Mouse (Mus musculus) gastrocnemius, postnatal 25 days (tissue): ENCODE measurements around the gene Flna. TPM values are rescaled to one million over a fixed set of nuclear protein-coding genes. Genes with fewer than 3 reads are reported as not detected.
"Not testable (repeated sequence)": the region's sequence is repeated elsewhere in the genome, so short reads cannot be mapped to it uniquely, and the experiment has no call there.

Experiments
- DNase-seq: peaks from one replicate; pipeline ENCODE4 v3.0.0; 2022
- microRNA-seq, 2 experiments: library from miRNA; unstranded; fragments of <30 nt; microRNA quantifications; one replicate each; pipeline ENCODE4 v1.2.0; 2021; ENCODE audit warnings: borderline replicate concordance in 2 of 2
- total RNA-seq, 2 experiments: library from RNA; stranded (reverse); gene quantifications; 1 replicate in 1 of 2; 2 replicates in 1 of 2; pipeline ENCODE4 v1.2.3; 2021

The Flna gene
- total RNA-seq, 2 experiments from 2014 or later: 47.7 to 64.7 TPM

- DNase-seq: no peak
These were observed 2.9 kb downstream of the Flna start for GRCm38 (mm10) chrX:74246693-74247092.

- DNase-seq: peak; percentile 89
These were observed 3.4 kb downstream of the Flna start for GRCm38 (mm10) chrX:74246213-74246681.

DNA sequence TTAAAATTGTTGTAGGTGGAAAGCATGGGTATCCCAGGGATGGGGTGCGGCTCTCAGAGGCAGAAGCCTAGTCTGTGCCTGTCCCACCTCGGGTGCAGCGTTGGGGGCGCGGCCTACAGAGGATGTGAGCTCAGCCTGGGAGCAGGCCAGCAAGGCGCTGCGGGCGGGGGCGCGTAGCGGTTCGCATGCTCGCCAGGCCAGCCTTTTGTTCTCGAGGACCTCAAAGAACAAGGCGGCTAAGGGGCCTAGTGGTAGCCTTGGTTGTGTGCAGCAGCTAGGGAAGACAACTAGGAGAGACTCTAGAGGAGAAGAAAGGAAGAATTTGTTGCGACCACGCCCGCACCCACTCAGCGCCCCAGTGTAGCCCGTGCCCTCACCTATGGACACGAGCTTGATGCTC lies 3.9 kb downstream of the Flna start:
- DNase-seq: peak; percentile 83

DNA sequence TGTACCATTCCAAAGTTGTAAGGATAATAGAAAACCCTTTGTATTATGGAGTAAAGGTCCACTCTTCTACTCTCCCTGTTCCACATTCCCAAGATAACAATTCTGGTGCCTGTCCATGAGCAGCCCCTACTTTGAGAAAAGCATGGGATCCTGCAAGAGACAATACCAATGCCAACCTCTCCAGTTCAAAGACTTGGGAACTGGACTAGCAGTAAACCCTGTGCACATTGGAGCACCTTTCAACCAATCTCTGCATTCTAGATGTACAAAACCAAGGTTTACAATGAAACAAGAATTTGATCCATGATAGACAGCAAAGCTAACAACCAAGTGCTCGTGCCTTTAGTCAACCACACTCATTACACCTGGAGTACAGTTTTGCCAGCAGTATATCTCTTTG lies 4.5 kb downstream of the Flna start:
- no peak for DNase-seq

DNA sequence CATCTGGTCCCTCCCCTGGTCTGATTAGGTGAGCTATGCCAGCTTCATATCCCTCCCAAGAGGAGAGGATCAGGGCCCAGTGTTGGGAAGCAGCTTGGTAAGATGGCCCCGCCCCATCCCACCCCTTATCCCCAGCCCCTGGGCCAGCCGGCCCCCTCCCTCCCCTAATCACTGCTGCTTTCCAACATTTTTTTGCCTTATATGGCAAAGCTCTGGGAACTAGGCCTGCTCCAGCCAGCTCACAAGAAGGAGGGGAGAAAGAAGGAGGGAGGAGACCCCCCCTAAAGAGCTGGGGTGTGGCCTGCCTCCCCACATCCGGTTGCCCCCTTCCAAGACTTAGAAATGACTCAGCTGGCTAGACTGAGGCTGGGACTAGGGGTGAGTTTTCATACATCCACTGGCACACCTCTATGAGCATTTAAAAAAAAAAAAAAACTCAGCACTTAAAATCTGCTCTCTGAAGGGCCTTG lies 5.0 kb downstream of the Flna start:
- DNase-seq: peak; percentile 74

DNA sequence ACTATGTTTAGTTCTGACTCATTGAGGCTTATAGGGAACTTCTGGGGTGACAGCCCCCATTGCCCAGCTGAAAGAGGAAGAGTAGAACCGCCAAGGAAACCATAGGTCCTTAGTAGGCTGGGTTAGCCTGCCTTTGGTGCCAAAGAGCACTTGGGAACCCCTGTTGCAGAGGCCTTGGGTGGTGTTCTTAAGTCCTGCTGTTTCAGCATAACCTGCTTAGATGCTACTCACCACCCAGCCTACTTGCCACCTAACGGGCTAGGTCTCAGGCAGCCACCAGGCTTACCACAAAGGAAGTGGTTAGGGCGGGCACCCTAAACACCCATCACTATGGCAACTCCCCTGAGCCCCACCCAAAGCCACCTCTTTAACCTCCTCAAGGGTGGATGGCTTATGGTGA lies 5.8 kb downstream of the Flna start:
- DNase-seq: no peak

DNA sequence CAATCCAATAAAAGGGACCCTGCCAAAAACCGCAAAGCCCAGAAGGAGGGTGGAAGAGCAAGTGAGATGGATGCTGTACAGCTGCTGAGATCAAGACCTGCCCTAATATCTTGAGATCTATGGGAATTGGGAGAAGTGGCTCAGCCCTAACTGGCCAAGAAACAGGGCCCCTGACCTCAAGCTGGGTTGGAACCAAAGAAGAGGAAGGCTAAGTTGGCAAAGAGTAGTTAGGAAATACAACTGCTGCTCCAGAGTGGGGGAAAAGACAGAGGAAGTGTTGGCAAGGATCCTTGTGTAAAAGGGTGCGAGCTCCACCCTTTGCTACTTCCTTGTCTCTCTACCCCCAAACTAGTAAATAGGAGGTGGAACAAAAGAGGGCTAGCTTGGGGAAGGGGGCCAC lies 6.2 kb downstream of the Flna start:
- no peak for DNase-seq

GRCm38 (mm10) chrX:74240332-74240731 lies 9.3 kb downstream of the Flna start:
- DNase-seq: no peak

- no peak for DNase-seq
These were observed 16.4 kb downstream of the Flna start for GRCm38 (mm10) chrX:74233196-74233595.

GRCm38 (mm10) chrX:74230038-74230437 lies 19.6 kb downstream of the Flna start:
- DNase-seq: no peak

GRCm38 (mm10) chrX:74220099-74220498 lies 29.5 kb downstream of the Flna start:
- DNase-seq: not testable (repeated sequence)

- no peak for DNase-seq
These were observed 30.2 kb downstream of the Flna start for GRCm38 (mm10) chrX:74219449-74219848.

- no peak for DNase-seq
These were observed 31.1 kb downstream of the Flna start for GRCm38 (mm10) chrX:74218496-74218895.

GRCm38 (mm10) chrX:74203556-74203955 lies 46.1 kb downstream of the Flna start:
- no peak for DNase-seq

- no peak for DNase-seq
These were observed 72.7 kb downstream of the Flna start, which contains the start of gene Tktl1 for GRCm38 (mm10) chrX:74176959-74177358. Gene Tktl1 (plus strand): TSS chrX:74177259.

Small RNA genes lying within 50 kb of the gene (microRNA-seq; reads per million reads assigned to microRNA genes)
- 0.74 to 1.6 reads per million in 2 experiments for gene Mir7091

Other genes starting within 250 kb of the Flna start
- 10 to 100 TPM; 37.4 to 40.6 TPM for gene Irak1, start 225.9 kb downstream of the Flna start, total RNA-seq
- not detected for gene Opn1mw, start 122.4 kb downstream of the Flna start, total RNA-seq
- 10 to 100 TPM; 21.1 to 23.1 TPM for gene Mecp2, start 114.5 kb downstream of the Flna start, total RNA-seq
- gene Tex28, start 82.0 kb downstream of the Flna start, total RNA-seq: not detected
- not detected for gene Tktl1, start 72.6 kb downstream of the Flna start, total RNA-seq
- gene Emd, start 4.9 kb upstream of the Flna start, total RNA-seq: 10 to 100 TPM; 20.1 to 20.3 TPM
- 100 to 1,000 TPM; 164 to 171 TPM for gene Rpl10, start 21.0 kb upstream of the Flna start, total RNA-seq
- gene Taz, start 32.1 kb upstream of the Flna start, total RNA-seq: 10 to 100 TPM; 40.4 to 43.5 TPM
- 10 to 100 TPM; 90.3 to 95.9 TPM for gene Dnase1l1, start 32.5 kb upstream of the Flna start, total RNA-seq
- gene Atp6ap1, start 47.3 kb upstream of the Flna start, total RNA-seq: 10 to 100 TPM; 70.9 to 94.0 TPM
- gene Gdi1, start 55.2 kb upstream of the Flna start, total RNA-seq: 10 to 100 TPM; 28.2 to 42.7 TPM
- 10 to 100 TPM; 20.5 to 22.5 TPM for gene Fam50a, start 63.2 kb upstream of the Flna start, total RNA-seq
- gene Plxna3, start 79.2 kb upstream of the Flna start, total RNA-seq: under 1 TPM; 0.46 to 0.94 TPM
- 10 to 100 TPM; 32.2 to 36.5 TPM for gene Lage3, start 103.8 kb upstream of the Flna start, total RNA-seq
- 10 to 100 TPM; 48.1 to 52.1 TPM for gene Ubl4a, start 123.4 kb upstream of the Flna start, total RNA-seq
- gene Slc10a3, start 123.5 kb upstream of the Flna start, total RNA-seq: 1 to 10 TPM; 2.3 to 2.6 TPM
- 10 to 100 TPM; 10.9 to 11.5 TPM for gene Fam3a, start 143.5 kb upstream of the Flna start, total RNA-seq
- gene Ikbkg, start 143.5 kb upstream of the Flna start, total RNA-seq: 10 to 100 TPM; 19.5 to 23.8 TPM
- 1 to 10 TPM; 3.3 to 7.4 TPM for gene G6pdx, start 179.4 kb upstream of the Flna start, total RNA-seq
- gene Gm6880, start 231.6 kb upstream of the Flna start, total RNA-seq: not detected